Mouse (Mus musculus) lung, adult 2 months (tissue): Measurements from ENCODE around the gene Pkhd1.

ENCODE experiments used
- CTCF ChIP-seq: fragments of 200-500 bp; IDR thresholded peaks from 2 replicates; pipeline ENCODE4 v1.5.1; 2011; ENCODE audit warnings: mild to moderate bottlenecking, low read length, control low read depth; ENCODE audit not compliant: insufficient read depth
- POLR2A ChIP-seq: fragments of 200-500 bp; IDR thresholded peaks from 2 replicates; pipeline ENCODE4 v1.6.1; 2011; ENCODE audit warnings: low read depth, mild to moderate bottlenecking, control low read depth, low read length, borderline replicate concordance; ENCODE audit errors: extremely low read depth

DNA sequence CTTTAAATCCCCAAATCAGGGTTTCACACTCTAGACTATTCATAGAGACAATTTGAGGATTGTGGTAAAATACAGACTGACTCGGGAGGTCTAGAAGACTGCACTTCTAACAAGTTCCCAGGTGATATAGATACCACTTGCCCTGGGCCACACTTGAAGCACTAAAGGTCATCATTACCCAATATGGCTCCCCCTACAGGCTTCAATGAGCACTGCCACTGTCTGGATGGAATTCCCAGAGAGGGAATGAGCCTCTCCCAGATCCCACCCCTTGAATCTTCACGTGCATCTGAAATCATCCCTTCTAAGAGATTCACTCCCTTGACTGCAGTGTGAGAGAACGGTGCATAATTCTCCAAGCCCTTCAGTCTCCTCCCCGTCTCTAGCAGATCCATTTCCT lies 73.3 kb downstream of the Pkhd1 start:
- TF ChIP-seq POLR2A, result no peak
- TF ChIP-seq CTCF, result no peak
